21 mouse cellular contexts compared by ENCODE assay signal in the genomic region with DNA sequence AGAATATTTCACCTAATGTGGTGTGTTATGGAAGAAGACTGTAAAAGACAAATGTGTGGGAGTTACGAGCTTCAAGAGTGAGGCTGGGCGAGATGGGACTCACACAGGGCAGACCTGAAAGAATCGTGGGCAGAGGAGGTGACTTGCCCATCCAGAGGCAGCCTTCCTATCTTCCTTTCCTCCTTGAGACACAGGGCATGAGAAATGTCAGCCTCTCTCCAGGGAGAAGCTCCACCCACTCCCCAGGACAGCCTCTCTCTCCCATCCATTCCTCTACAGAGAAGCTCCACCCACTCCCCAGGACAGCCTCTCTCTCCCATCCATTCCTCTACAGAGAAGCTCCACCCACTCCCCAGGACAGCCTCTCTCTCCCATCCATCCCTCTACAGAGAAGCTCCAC. TPM values are rescaled to one million over a fixed set of nuclear protein-coding genes. Genes with fewer than 3 reads are reported as not detected.
DNase-seq lines count a peak whose midpoint lies in the region; ATAC-seq and TF ChIP-seq lines count a peak whose summit lies in the region.
"Not testable (repeated sequence)": the region's sequence is repeated elsewhere in the genome, so short reads cannot be mapped to it uniquely, and the experiment has no call there.
"Had no signal": no experiment of that assay in that cellular context is flagged by ENCODE, and none has a peak within 500 bp of the region (broad histone marks: within the 10 kb centered on the region; RNA-seq: fewer than 3 reads in every experiment).

No protein-coding gene starts in this region.

- WGBS in forebrain, embryonic 15.5 days = 94% methylated on average over 3 of the region's 3 CpGs
- 87% methylated on average over 3 of the region's 3 CpGs for WGBS in hindbrain, embryonic 13.5 days
- WGBS in midbrain, embryonic 10.5 days = 85% methylated on average over 3 of the region's 3 CpGs
- WGBS in midbrain, embryonic 15.5 days = 90% methylated on average over 3 of the region's 3 CpGs
- WGBS in neural tube, embryonic 13.5 days = 95% methylated on average over 3 of the region's 3 CpGs

- not testable (repeated sequence) for ATAC-seq in forebrain, embryonic 15.5 days (replicated peaks); hindbrain, embryonic 13.5 days (ENCODE audit: low FRiP score); midbrain, embryonic 15.5 days (replicated peaks); neural tube, embryonic 13.5 days (ENCODE audit: low read depth)

- H3K4me2 ChIP-seq in forebrain, embryonic 15.5 days (replicated peaks) = not testable (repeated sequence)
- 0 out of 2 replicates have a peak overlapping the region, but pooled peaks have one; percentile 39 for H3K4me2 ChIP-seq in hindbrain, embryonic 13.5 days
- 0 out of 2 replicates have a peak overlapping the region, but pooled peaks have one; percentile 40 for H3K4me2 ChIP-seq in midbrain, embryonic 15.5 days
- H3K4me2 ChIP-seq in neural tube, embryonic 13.5 days = 0 out of 2 replicates have a peak overlapping the region, but pooled peaks have one; percentile 39

- DNase-seq in ES-CJ7 (ENCODE audit: low read depth, low spot score) = peak; percentile 43
- DNase-seq in layer of hippocampus, adult 2 months (ENCODE audit: low spot score in 2 of 2); midbrain, embryonic 10.5 days (ENCODE audit: low spot score): not testable (repeated sequence)

- H3K27ac ChIP-seq in forebrain, embryonic 15.5 days (replicated peaks) = peak overlapping the region; percentile 80; the same call in 1 of the 2 replicates
- H3K27ac ChIP-seq in hindbrain, embryonic 13.5 days; neural tube, embryonic 13.5 days (replicated peaks): not testable (repeated sequence)
- H3K27ac ChIP-seq in layer of hippocampus, adult 2 months = peak overlapping the region; percentile 48; the same call in 1 of the 2 replicates
- 0 out of 2 replicates have a peak overlapping the region, but pooled peaks have one; percentile 9 for H3K27ac ChIP-seq in midbrain, embryonic 10.5 days (replicated peaks)
- 0 out of 2 replicates have a peak overlapping the region, but pooled peaks have one; percentile 12 for H3K27ac ChIP-seq in midbrain, embryonic 15.5 days

- H3K4me3 ChIP-seq in forebrain, embryonic 15.5 days; hindbrain, embryonic 13.5 days; layer of hippocampus, adult 2 months; midbrain, embryonic 10.5 days; midbrain, embryonic 15.5 days; neural tube, embryonic 13.5 days: not testable (repeated sequence)

- peaks cover 76% of the 10 kb centered on the region for H3K4me1 ChIP-seq in forebrain, embryonic 15.5 days
- H3K4me1 ChIP-seq in hindbrain, embryonic 13.5 days (replicated peaks) = peaks cover 71% of the 10 kb centered on the region
- H3K4me1 ChIP-seq in midbrain, embryonic 10.5 days = peaks cover 53% of the 10 kb centered on the region
- H3K4me1 ChIP-seq in midbrain, embryonic 15.5 days = peaks cover 77% of the 10 kb centered on the region
- H3K4me1 ChIP-seq in neural tube, embryonic 13.5 days (replicated peaks) = peaks cover 76% of the 10 kb centered on the region

- not testable (repeated sequence) for H3K9ac ChIP-seq in forebrain, embryonic 15.5 days (replicated peaks); hindbrain, embryonic 13.5 days; midbrain, embryonic 15.5 days; neural tube, embryonic 13.5 days

- not testable (repeated sequence) for TF ChIP-seq CTCF in layer of hippocampus, adult 2 months (conservative IDR thresholded peaks at IDR 0.05)

- H3K9me3 ChIP-seq in forebrain, embryonic 15.5 days; hindbrain, embryonic 13.5 days; midbrain, embryonic 15.5 days: not testable (repeated sequence)
- H3K9me3 ChIP-seq in midbrain, embryonic 10.5 days (replicated peaks) = peaks cover 27% of the 10 kb centered on the region
- peaks cover 12% of the 10 kb centered on the region; the same call in 1 of the 2 replicates for H3K9me3 ChIP-seq in neural tube, embryonic 13.5 days

- peaks cover 47% of the 10 kb centered on the region for H3K36me3 ChIP-seq in forebrain, embryonic 15.5 days
- peaks cover 55% of the 10 kb centered on the region for H3K36me3 ChIP-seq in hindbrain, embryonic 13.5 days
- peaks cover 50% of the 10 kb centered on the region for H3K36me3 ChIP-seq in midbrain, embryonic 10.5 days
- peaks cover 40% of the 10 kb centered on the region for H3K36me3 ChIP-seq in midbrain, embryonic 15.5 days (replicated peaks)
- H3K36me3 ChIP-seq in neural tube, embryonic 13.5 days = peaks cover 58% of the 10 kb centered on the region

- not testable (repeated sequence) for H3K27me3 ChIP-seq in forebrain, embryonic 15.5 days; hindbrain, embryonic 13.5 days; midbrain, embryonic 10.5 days (ENCODE audit: low read depth, poor library complexity, severe bottlenecking); midbrain, embryonic 15.5 days (replicated peaks); neural tube, embryonic 13.5 days

RNA-seq across cellular contexts. Expression of a gene that starts 7.8 kb away (rescaled TPM):
- polyA plus RNA-seq in forebrain, embryonic 15.5 days (2015; fragmentation: Nextera tagmentation; extraction: Ambion mirVana) = 677 and 717 TPM in 2 replicates
- 451 and 461 TPM in 2 replicates for polyA plus RNA-seq in hindbrain, embryonic 13.5 days (2015; fragmentation: Nextera tagmentation; extraction: Ambion mirVana)
- total RNA-seq in layer of hippocampus, adult 2 months (2021) = 100 to 1,000 TPM; 662 to 700 TPM
- 25.7 and 51.3 TPM in 2 replicates for polyA plus RNA-seq in midbrain, embryonic 10.5 days (2016; fragmentation: Nextera tagmentation; extraction: Ambion mirVana)
- polyA plus RNA-seq in midbrain, embryonic 15.5 days (2015; fragmentation: Nextera tagmentation; extraction: Ambion mirVana) = 653 and 655 TPM in 2 replicates
- polyA plus RNA-seq in neural tube, embryonic 13.5 days (2015; fragmentation: Nextera tagmentation; extraction: Ambion mirVana) = 356 and 366 TPM in 2 replicates
- total RNA-seq: gastrocnemius, adult 2 months had no signal

RNA-seq across cellular contexts. Expression of a gene that starts 42.7 kb away (rescaled TPM):
- 0.09 and 0.14 TPM in 2 replicates for polyA plus RNA-seq in forebrain, embryonic 15.5 days (2015; fragmentation: Nextera tagmentation; extraction: Ambion mirVana)
- polyA plus RNA-seq in hindbrain, embryonic 13.5 days (2015; fragmentation: Nextera tagmentation; extraction: Ambion mirVana) = 0.16 and 0.22 TPM in 2 replicates
- total RNA-seq in layer of hippocampus, adult 2 months (2021) = not detected
- polyA plus RNA-seq in midbrain, embryonic 10.5 days (2016; fragmentation: Nextera tagmentation; extraction: Ambion mirVana) = 0.11 and 0.27 TPM in 2 replicates
- polyA plus RNA-seq in midbrain, embryonic 15.5 days (2015; fragmentation: Nextera tagmentation; extraction: Ambion mirVana) = 0.19 and 0.32 TPM in 2 replicates
- 0.22 and 0.23 TPM in 2 replicates for polyA plus RNA-seq in neural tube, embryonic 13.5 days (2015; fragmentation: Nextera tagmentation; extraction: Ambion mirVana)
- total RNA-seq: adrenal gland, adult 2 months; adrenal gland, postnatal 14 days; adrenal gland, postnatal 4 days; common myeloid progenitor, adult 5-6 weeks; gastrocnemius, adult 2 months; gastrocnemius, postnatal 14 days; gastrocnemius, postnatal 4 days; heart, adult 8-10 months; heart, postnatal 25 days; hematopoietic stem cell, adult 5-6 weeks had no signal
- polyA plus RNA-seq: adrenal gland, adult 2 months; CD4-positive, CD25-positive, alpha-beta regulatory T cell, adult 4 months; embryonic facial prominence, embryonic 15.5 days; heart, embryonic 14.5 days; intestine, embryonic 14.5 days had no signal
